Mouse (Mus musculus) limb, embryonic 11.5 days (tissue): ENCODE measurements around the gene Trim17. TPM values are rescaled to one million over a fixed set of nuclear protein-coding genes. Genes with fewer than 3 reads are reported as not detected.

Experiments used
- microRNA-seq: library from miRNA; unstranded; fragments of <30 nt; microRNA quantifications from one replicate; pipeline ENCODE4, GENCODE M21; 2016
- polyA plus RNA-seq: library from polyadenylated mRNA; unstranded; fragments of >200 nt; fragmentation: Nextera tagmentation; extraction: Ambion mirVana; gene quantifications from 2 replicates; pipeline ENCODE4 v1.2.1, GENCODE M21; 2014

Gene Trim17
- polyA plus RNA-seq, 1 experiment from 2014 or later, result 0.25 TPM

Small RNAs within 50 kb of the gene (microRNA-seq; reads per million reads assigned to microRNA genes)
- not detected for gene Gm44313

Other genes starting within 250 kb of the Trim17 start
- gene Olfr318, start 230.7 kb upstream of the Trim17 start, polyA plus RNA-seq, result not detected in 2 replicates
- 0.07 TPM in 1 of 2 replicates, not detected in the other for gene Olfr317, start 215.5 kb upstream of the Trim17 start, polyA plus RNA-seq
- gene Olfr316, start 202.0 kb upstream of the Trim17 start, polyA plus RNA-seq, result not detected in 2 replicates
- not detected in 2 replicates for gene Olfr315, start 181.5 kb upstream of the Trim17 start, polyA plus RNA-seq
- not detected in 2 replicates for gene Olfr314, start 171.7 kb upstream of the Trim17 start, polyA plus RNA-seq
- not detected in 2 replicates for gene Fam183b, start 152.7 kb upstream of the Trim17 start, polyA plus RNA-seq
- gene Olfr313, start 139.7 kb upstream of the Trim17 start, polyA plus RNA-seq, result not detected in 2 replicates
- gene Olfr312, start 125.4 kb upstream of the Trim17 start, polyA plus RNA-seq, result not detected in 2 replicates
- not detected in 2 replicates for gene Olfr311, start 115.4 kb upstream of the Trim17 start, polyA plus RNA-seq
- gene Gm12258, start 107.5 kb upstream of the Trim17 start, polyA plus RNA-seq, result 12.0 and 15.2 TPM in 2 replicates
- 9.4 and 10.4 TPM in 2 replicates for gene 2810021J22Rik, start 87.5 kb upstream of the Trim17 start, polyA plus RNA-seq
- gene Zfp39, start 50.5 kb upstream of the Trim17 start, polyA plus RNA-seq, result 8.7 and 11.1 TPM in 2 replicates
- not detected in 2 replicates for gene Btnl10, start 36.8 kb upstream of the Trim17 start, polyA plus RNA-seq
- 269 and 275 TPM in 2 replicates for gene Rnf187, start 15.8 kb upstream of the Trim17 start, polyA plus RNA-seq
- 8.8 and 11.1 TPM in 2 replicates for gene Hist3h2ba, start 5.8 kb upstream of the Trim17 start, polyA plus RNA-seq
- 17.9 and 19.2 TPM in 2 replicates for gene Hist3h2a, start within 50 bp of the Trim17 start, polyA plus RNA-seq
- 19.0 and 20.5 TPM in 2 replicates for gene Trim11, start 23.4 kb downstream of the Trim17 start, polyA plus RNA-seq
- 0.08 and 0.18 TPM in 2 replicates for gene Obscn, start 181.7 kb downstream of the Trim17 start, polyA plus RNA-seq
- gene Iba57, start 209.1 kb downstream of the Trim17 start, polyA plus RNA-seq, result 1.5 and 2.1 TPM in 2 replicates
- 0.15 and 0.20 TPM in 2 replicates for gene Gjc2, start 228.5 kb downstream of the Trim17 start, polyA plus RNA-seq
- 136 and 149 TPM in 2 replicates for gene Guk1, start 237.5 kb downstream of the Trim17 start, polyA plus RNA-seq
- 104 and 106 TPM in 2 replicates for gene Mrpl55, start 247.8 kb downstream of the Trim17 start, polyA plus RNA-seq